Mouse (Mus musculus): ENCODE measurements around the gene Spata1. TPM values are rescaled to one million over a fixed set of nuclear protein-coding genes. Genes with fewer than 3 reads are reported as not detected.

Spata1 gene
- polyA plus RNA-seq, 1 experiment, result 5.2 TPM

- no peak for DNase-seq (ENCODE audit: low spot score)
Measured at GRCm38 (mm10) chr3:146419992-146420537, 79.5 kb downstream of the Spata1 start.

GRCm38 (mm10) chr3:146419534-146419933, 80.0 kb downstream of the Spata1 start:
- DNase-seq (ENCODE audit: low spot score), result no peak

- DNase-seq (ENCODE audit: low spot score), result no peak
Measured at GRCm38 (mm10) chr3:146418901-146419300, 80.7 kb downstream of the Spata1 start.

GRCm38 (mm10) chr3:146417873-146418272, 81.7 kb downstream of the Spata1 start:
- no peak for DNase-seq (ENCODE audit: low spot score)

- DNase-seq (ENCODE audit: low spot score), result no peak
Measured at GRCm38 (mm10) chr3:146414555-146414954, 85.0 kb downstream of the Spata1 start.

GRCm38 (mm10) chr3:146413992-146414391, 85.6 kb downstream of the Spata1 start:
- no peak for DNase-seq (ENCODE audit: low spot score)

- DNase-seq (ENCODE audit: low spot score), result no peak
Measured at GRCm38 (mm10) chr3:146413016-146413415, 86.5 kb downstream of the Spata1 start.

GRCm38 (mm10) chr3:146412480-146412879, 87.1 kb downstream of the Spata1 start:
- no peak for DNase-seq (ENCODE audit: low spot score)

GRCm38 (mm10) chr3:146412008-146412407, 87.5 kb downstream of the Spata1 start:
- no peak for DNase-seq (ENCODE audit: low spot score)

GRCm38 (mm10) chr3:146410114-146410513, 89.4 kb downstream of the Spata1 start:
- DNase-seq (ENCODE audit: low spot score), result no peak

Other genes starting within 250 kb of the Spata1 start
- 10.9 and 13.8 TPM in 2 replicates for gene Ssx2ip, start 95.1 kb downstream of the Spata1 start, polyA plus RNA-seq (2012; rRNA removed)
- 6.2 and 6.7 TPM in 2 replicates for gene Ctbs, start 50.0 kb downstream of the Spata1 start, polyA plus RNA-seq (2012; rRNA removed)
- gene Gng5, start 54 bp upstream of the Spata1 start, polyA plus RNA-seq (2012; rRNA removed), result 275 and 321 TPM in 2 replicates
- 30.6 and 32.6 TPM in 2 replicates for gene Rpf1, start 21.7 kb upstream of the Spata1 start, polyA plus RNA-seq (2012; rRNA removed)
- gene Uox, start 70.7 kb upstream of the Spata1 start, polyA plus RNA-seq (2012; rRNA removed), result not detected in 2 replicates
- not detected in 2 replicates for gene Dnase2b, start 115.8 kb upstream of the Spata1 start, polyA plus RNA-seq (2012; rRNA removed)
- 0.17 TPM in 1 of 2 replicates, not detected in the other for gene 4930503B20Rik, start 151.6 kb upstream of the Spata1 start, polyA plus RNA-seq (2012; rRNA removed)
- gene Samd13, start 185.8 kb upstream of the Spata1 start, polyA plus RNA-seq (2012; rRNA removed), result 0.23 and 0.35 TPM in 2 replicates